Mouse (Mus musculus): ENCODE results near the gene Tmem147.

- TF ChIP-seq CTCF (IDR thresholded peaks at IDR 0.05; ENCODE audit: low read depth, low read length) (no peak), POLR2A (IDR thresholded peaks at IDR 0.05; ENCODE audit: borderline replicate concordance, low read depth, low read length) (no peak)
These were observed 17.4 kb downstream of the Tmem147 start, which contains the start of gene Atp4a for GRCm38 (mm10) chr7:30711942-30712341.

Measured in bone marrow macrophage, adult 2 months (primary cell).